Mouse (Mus musculus) olfactory bulb, adult 2 months (tissue): ENCODE measurements around the gene Prokr2.

Experiments used
- CTCF ChIP-seq: fragments of 200-500 bp; IDR thresholded peaks from 2 replicates; pipeline ENCODE4 v1.5.1; 2012; ENCODE audit warnings: low read depth, mild to moderate bottlenecking, low read length, moderate library complexity; ENCODE audit not compliant: insufficient read depth
- POLR2A ChIP-seq: fragments of 200-500 bp; IDR thresholded peaks from 2 replicates; pipeline ENCODE4 v1.6.1; 2012; ENCODE audit warnings: mild to moderate bottlenecking, low read depth, low read length, moderate library complexity; ENCODE audit not compliant: insufficient read depth

DNA sequence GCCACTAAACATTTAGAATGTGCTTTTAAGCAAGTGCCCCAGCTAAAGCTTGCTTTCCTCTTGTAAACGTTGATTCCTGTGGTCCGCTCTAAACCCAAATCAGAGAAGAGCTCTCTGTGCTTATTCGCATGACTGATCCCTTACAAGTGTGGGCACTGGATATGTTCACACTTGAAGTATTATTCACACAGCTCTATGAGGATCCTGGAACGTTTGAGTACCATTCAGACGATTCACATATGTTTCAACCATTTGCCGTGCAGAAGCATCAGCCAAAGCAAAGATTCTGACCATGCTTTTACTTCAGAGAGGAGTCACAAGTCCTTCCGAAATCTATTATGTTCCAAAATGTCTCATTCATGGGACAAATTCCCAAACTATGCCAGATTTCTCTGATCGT lies 12.9 kb upstream of the Prokr2 start:
- TF ChIP-seq POLR2A = no peak
- no peak for TF ChIP-seq CTCF
